Mouse (Mus musculus): Measurements from ENCODE around the gene Cngb1. TPM values are rescaled to one million over a fixed set of nuclear protein-coding genes. Genes with fewer than 3 reads are reported as not detected.

The Cngb1 gene
- 0.13 TPM for polyA plus RNA-seq (2015; fragmentation: Illumina TruSeq; extraction: RNeasy Lipid Tissue Mini Kit (QIAGEN cat#74804); ENCODE audit: insufficient read depth, low read depth, low replicate concordance)

GRCm38 (mm10) chr8:95306431-95306830, at the start of gene Cngb1:
Gene Cngb1 (minus strand): TSS chr8:95306585.

GRCm38 (mm10) chr8:95352151-95352870, 45.9 kb upstream of the Cngb1 start, which contains the start of gene Mmp15:
Gene Mmp15 (plus strand): TSS chr8:95352268.

GRCm38 (mm10) chr8:95331720-95332436, 25.5 kb upstream of the Cngb1 start, which contains the start of the genes Zfp319 and Usb1:
Gene Zfp319 (minus strand): TSS chr8:95331950.
Gene Usb1 (plus strand): TSS chr8:95332284.

GRCm38 (mm10) chr8:95310342-95310970, 4.1 kb upstream of the Cngb1 start, which contains the start of gene Tepp:
Gene Tepp (plus strand): TSS chr8:95310566.

GRCm38 (mm10) chr8:95202649-95203275, 103.6 kb downstream of the Cngb1 start, which contains the start of gene Kifc3:
Gene Kifc3 (minus strand): TSS chr8:95202812.

Other genes starting within 250 kb of the Cngb1 start
- gene Katnb1, start 225.4 kb downstream of the Cngb1 start, polyA plus RNA-seq (2015; fragmentation: Illumina TruSeq; extraction: RNeasy Lipid Tissue Mini Kit (QIAGEN cat#74804); ENCODE audit: insufficient read depth, low read depth, low replicate concordance): 3.3 TPM
- gene Kifc3, start 103.8 kb downstream of the Cngb1 start, polyA plus RNA-seq (2015; fragmentation: Illumina TruSeq; extraction: RNeasy Lipid Tissue Mini Kit (QIAGEN cat#74804); ENCODE audit: insufficient read depth, low read depth, low replicate concordance): 29.2 TPM
- gene Tepp, start 4.0 kb upstream of the Cngb1 start, polyA plus RNA-seq (2015; fragmentation: Illumina TruSeq; extraction: RNeasy Lipid Tissue Mini Kit (QIAGEN cat#74804); ENCODE audit: insufficient read depth, low read depth, low replicate concordance): not detected
- 2.1 TPM for gene Zfp319, start 25.4 kb upstream of the Cngb1 start, polyA plus RNA-seq (2015; fragmentation: Illumina TruSeq; extraction: RNeasy Lipid Tissue Mini Kit (QIAGEN cat#74804); ENCODE audit: insufficient read depth, low read depth, low replicate concordance)
- gene Usb1, start 25.7 kb upstream of the Cngb1 start, polyA plus RNA-seq (2015; fragmentation: Illumina TruSeq; extraction: RNeasy Lipid Tissue Mini Kit (QIAGEN cat#74804); ENCODE audit: insufficient read depth, low read depth, low replicate concordance): 4.9 TPM
- gene Mmp15, start 45.7 kb upstream of the Cngb1 start, polyA plus RNA-seq (2015; fragmentation: Illumina TruSeq; extraction: RNeasy Lipid Tissue Mini Kit (QIAGEN cat#74804); ENCODE audit: insufficient read depth, low read depth, low replicate concordance): 7.1 TPM
- 15.2 TPM for gene Cfap20, start 128.3 kb upstream of the Cngb1 start, polyA plus RNA-seq (2015; fragmentation: Illumina TruSeq; extraction: RNeasy Lipid Tissue Mini Kit (QIAGEN cat#74804); ENCODE audit: insufficient read depth, low read depth, low replicate concordance)
- 7.5 TPM for gene Csnk2a2, start 183.5 kb upstream of the Cngb1 start, polyA plus RNA-seq (2015; fragmentation: Illumina TruSeq; extraction: RNeasy Lipid Tissue Mini Kit (QIAGEN cat#74804); ENCODE audit: insufficient read depth, low read depth, low replicate concordance)
- gene Ccdc113, start 227.5 kb upstream of the Cngb1 start, polyA plus RNA-seq (2015; fragmentation: Illumina TruSeq; extraction: RNeasy Lipid Tissue Mini Kit (QIAGEN cat#74804); ENCODE audit: insufficient read depth, low read depth, low replicate concordance): not detected

Data from pancreas, adult 10 weeks (tissue).